In genomic region chr1:72255062-72255853, GRCm38 (mm10) we compare ENCODE assay signal across 1 mouse cellular context.
TF ChIP-seq lines count a peak whose summit lies in the region.

No protein-coding gene starts in this region.

TF ChIP-seq in CH12.LX, 34 proteins besides CTCF, POLR2A, EP300 and RAD21 (continued from another document):
- TF ChIP-seq USF2 (conservative IDR thresholded peaks at IDR 0.05; ENCODE audit: low read depth, low read length), result no peak
- TF ChIP-seq E2F4 (IDR thresholded peaks at IDR 0.05; ENCODE audit: insufficient replicate concordance, low read depth, low read length), result 0 out of 2 replicates have a peak, but pooled peaks have one; percentile 29
- TF ChIP-seq RCOR1 (conservative IDR thresholded peaks at IDR 0.05; ENCODE audit: low read depth, low read length), result peak; percentile 90
- TF ChIP-seq NELFE (IDR thresholded peaks at IDR 0.05; ENCODE audit: low read depth, low read length), result peak; percentile 98
- peak; percentile 36 for TF ChIP-seq TCF12 (IDR thresholded peaks at IDR 0.05; ENCODE audit: low read depth, low read length)
- TF ChIP-seq IRF4 (IDR thresholded peaks at IDR 0.05; ENCODE audit: low read depth, low read length), result peak; percentile 66; the same call in 1 of the 2 replicates
- no peak; the same call in 1 of the 2 replicates for TF ChIP-seq ZC3H11A (IDR thresholded peaks at IDR 0.05; ENCODE audit: low read depth, low read length)
- peak; percentile 66; the same call in 1 of the 2 replicates for TF ChIP-seq MAZ (IDR thresholded peaks at IDR 0.05; ENCODE audit: low read depth, low read length)
